Mouse (Mus musculus) MEL (cell line): ENCODE measurements at regions not wholly inside any gene's neighbourhood (a gene's known extent, or its start where the extent isn't known, plus 50 kb on each side); places are given as distances from the start of the nearest gene placed in this dataset.

ENCODE experiments used
- CHD2 ChIP-seq: IDR thresholded peaks from 2 replicates; pipeline ENCODE4 v1.6.1; 2011; ENCODE audit warnings: low read length, improper control_type of control experiment
- CTCF ChIP-seq, 3 experiments: IDR thresholded peaks in 2 of 3; conservative IDR thresholded peaks in 1 of 3; 2 replicates each; pipeline ENCODE4 v1.5.1; 2011 to 2012; ENCODE audit warnings: low read length in 3 of 3, low read depth in 2 of 3, mild to moderate bottlenecking in 2 of 3, improper control_type of control experiment in 1 of 3, inconsistent platforms in 1 of 3, mixed read lengths in 1 of 3, moderate library complexity in 1 of 3; ENCODE audit not compliant: control insufficient read depth in 1 of 3, insufficient read depth in 1 of 3, poor library complexity in 1 of 3, severe bottlenecking in 1 of 3
- E2F4 ChIP-seq: IDR thresholded peaks from 2 replicates; pipeline ENCODE4 v1.6.1; 2011; ENCODE audit warnings: low read depth, low read length, improper control_type of control experiment, borderline replicate concordance
- MEF2A ChIP-seq: IDR thresholded peaks from 2 replicates; pipeline ENCODE4 v1.6.1; 2014; ENCODE audit warnings: low read depth, mild to moderate bottlenecking, inconsistent platforms, low read length, improper control_type of control experiment; ENCODE audit not compliant: poor library complexity, insufficient replicate concordance, severe bottlenecking; ENCODE audit errors: extremely low read depth
- POLR2A ChIP-seq, 2 experiments: IDR thresholded peaks; 2 replicates each; pipeline ENCODE4 v1.6.1; 2011 to 2012; ENCODE audit warnings: low read length in 2 of 2, mild to moderate bottlenecking in 2 of 2, control low read depth in 1 of 2, improper control_type of control experiment in 1 of 2, low read depth in 1 of 2, moderate library complexity in 1 of 2; ENCODE audit not compliant: control insufficient read depth in 1 of 2, insufficient read depth in 1 of 2, poor library complexity in 1 of 2
- POLR2AphosphoS2 ChIP-seq: IDR thresholded peaks from 2 replicates; pipeline ENCODE4 v1.6.1; 2011; ENCODE audit warnings: low read length, improper control_type of control experiment
- RCOR1 ChIP-seq: IDR thresholded peaks from 2 replicates; pipeline ENCODE4 v1.6.1; 2012; ENCODE audit warnings: low read depth, mild to moderate bottlenecking, inconsistent platforms, low read length, improper control_type of control experiment
- SIN3A ChIP-seq: IDR thresholded peaks from 2 replicates; pipeline ENCODE4 v1.6.1; 2012; ENCODE audit warnings: low read length, improper control_type of control experiment, inconsistent platforms

DNA sequence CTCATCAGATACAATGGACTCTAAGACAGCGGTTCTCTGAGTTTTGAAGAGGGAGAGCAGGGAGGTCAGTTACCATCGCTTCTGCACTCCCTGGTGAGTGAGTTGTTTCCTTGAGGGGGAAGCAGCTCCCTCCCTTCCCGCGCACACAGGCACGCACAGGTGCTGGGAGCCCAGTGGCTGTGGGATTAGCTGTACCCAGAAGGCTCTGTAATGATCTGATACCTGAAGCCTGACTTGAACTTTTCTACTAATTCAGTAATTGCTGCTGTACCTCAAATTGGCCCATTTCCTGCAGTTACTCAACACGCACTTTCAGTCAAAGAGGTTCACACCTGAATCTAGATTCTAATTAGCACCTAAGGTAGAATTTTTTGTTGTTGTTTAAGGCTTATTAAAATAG, 158.6 kb downstream of the Sox2 start:
- TF ChIP-seq E2F4 (no peak), CTCF (IDR thresholded peaks at IDR 0.05 in 2 of 3, conservative IDR thresholded peaks at IDR 0.05 in 1 of 3; ENCODE audit: control insufficient read depth in 1 of 3, insufficient read depth in 1 of 3, low read depth in 2 of 3, low read length in 3 of 3, poor library complexity in 1 of 3, severe bottlenecking in 1 of 3) (no peak), RCOR1 (no peak), POLR2AphosphoS2 (no peak), POLR2A (IDR thresholded peaks at IDR 0.05; ENCODE audit: control insufficient read depth in 1 of 2, insufficient read depth in 1 of 2, low read depth in 1 of 2, low read length in 2 of 2, poor library complexity in 1 of 2) (no peak), SIN3A (no peak), MEF2A (no peak), CHD2 (no peak)
